Mouse (Mus musculus) liver, adult 2 months (tissue): ENCODE data around the gene Nrk.

Experiments
- CTCF ChIP-seq: fragments of 200-500 bp; IDR thresholded peaks from 2 replicates; pipeline ENCODE4 v1.5.1; 2011; ENCODE audit warnings: low read depth, low read length, control low read depth
- POLR2A ChIP-seq: fragments of 200-500 bp; IDR thresholded peaks from 2 replicates; pipeline ENCODE4 v1.6.1; 2011; ENCODE audit warnings: low read length, control low read depth; ENCODE audit not compliant: insufficient read depth; ENCODE audit errors: extremely low read depth

DNA sequence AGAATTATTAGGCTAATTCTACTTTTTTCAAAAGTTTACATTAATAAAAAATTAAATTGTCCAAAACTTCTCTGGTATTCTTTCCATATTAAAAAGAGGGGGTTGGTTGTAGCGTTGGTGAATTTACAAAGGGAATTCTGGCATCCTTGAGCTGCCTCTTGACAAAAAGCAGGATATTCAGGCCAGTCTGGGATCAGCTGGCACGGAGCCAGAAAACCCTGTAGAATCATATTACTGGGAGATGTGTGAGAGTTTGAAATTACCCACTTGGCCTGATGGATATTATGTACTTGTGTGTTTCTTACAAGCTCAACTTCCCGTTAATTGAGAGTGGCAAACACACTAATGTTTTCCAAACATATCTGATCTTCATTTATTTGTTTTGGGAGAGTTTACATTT lies 46.5 kb downstream of the Nrk start:
- TF ChIP-seq CTCF: no peak
- no peak for TF ChIP-seq POLR2A
